Mouse (Mus musculus) MEL (cell line): ENCODE results near the gene Rnf114. TPM values are rescaled to one million over a fixed set of nuclear protein-coding genes. Genes with fewer than 3 reads are reported as not detected.

ENCODE experiments used
- DNase-seq: peaks from one replicate; pipeline ENCODE4 v3.0.0; 2011; ENCODE audit warnings: low read depth, low spot score
- H3K27ac ChIP-seq: 2 replicates; pipeline ENCODE4 v1.5.1; 2012; ENCODE audit warnings: low read depth, mild to moderate bottlenecking, control low read depth, low read length, moderate library complexity; ENCODE audit not compliant: control insufficient read depth
- H3K27me3 ChIP-seq, 2 experiments: fragments of 150-350 bp in 1 of 2; sonication (generic) in 1 of 2; 2 replicates each; pipeline ENCODE4 v1.6.1; 2012; ENCODE audit warnings: low read length in 2 of 2, mild to moderate bottlenecking in 2 of 2, improper control_type of control experiment in 1 of 2, moderate library complexity in 1 of 2; ENCODE audit not compliant: insufficient read depth in 2 of 2, control insufficient read depth in 1 of 2
- H3K36me3 ChIP-seq, 2 experiments: 2 replicates each; pipeline ENCODE4 v1.6.1; 2012 to 2014; ENCODE audit warnings: low read length in 2 of 2, improper control_type of control experiment in 1 of 2, inconsistent platforms in 1 of 2, mild to moderate bottlenecking in 1 of 2; ENCODE audit not compliant: insufficient read depth in 2 of 2, control insufficient read depth in 1 of 2
- H3K4me1 ChIP-seq, 2 experiments: fragments of 150-350 bp in 1 of 2; sonication (generic) in 1 of 2; 2 replicates each; pipeline ENCODE4 v1.6.1; 2012; ENCODE audit warnings: low read length in 2 of 2, improper control_type of control experiment in 1 of 2, mild to moderate bottlenecking in 1 of 2; ENCODE audit not compliant: insufficient read depth in 2 of 2, control insufficient read depth in 1 of 2
- H3K4me3 ChIP-seq, 2 experiments: fragments of 150-350 bp in 1 of 2; sonication (generic) in 1 of 2; 2 replicates each; pipeline ENCODE4 v1.5.1; 2012; ENCODE audit warnings: low read depth in 2 of 2, low read length in 2 of 2, mild to moderate bottlenecking in 2 of 2, moderate library complexity in 2 of 2, control low read depth in 1 of 2, improper control_type of control experiment in 1 of 2; ENCODE audit not compliant: control insufficient read depth in 1 of 2, insufficient read depth in 1 of 2
- H3K79me2 ChIP-seq: 2 replicates; pipeline ENCODE4 v1.6.1; 2012; ENCODE audit warnings: mild to moderate bottlenecking, low read length, moderate library complexity; ENCODE audit not compliant: control insufficient read depth, poor library complexity, insufficient read depth
- H3K9ac ChIP-seq: 2 replicates; pipeline ENCODE4 v1.6.1; 2012; ENCODE audit warnings: low read depth, mild to moderate bottlenecking, control low read depth, low read length, moderate library complexity; ENCODE audit not compliant: control insufficient read depth, poor library complexity, severe bottlenecking
- H3K9me3 ChIP-seq: fragments of 150-350 bp; sonication (generic); replicated peaks from 2 replicates; pipeline ENCODE4 v1.6.1; 2012; ENCODE audit warnings: mild to moderate bottlenecking, low read length, improper control_type of control experiment, moderate library complexity; ENCODE audit not compliant: insufficient read depth
- CHD1 ChIP-seq: IDR thresholded peaks from 2 replicates; pipeline ENCODE4 v1.6.1; 2012; ENCODE audit warnings: low read depth, mild to moderate bottlenecking, inconsistent platforms, low read length, improper control_type of control experiment
- CTCF ChIP-seq, 3 experiments: IDR thresholded peaks in 2 of 3; conservative IDR thresholded peaks in 1 of 3; 2 replicates each; pipeline ENCODE4 v1.5.1; 2011 to 2012; ENCODE audit warnings: low read length in 3 of 3, low read depth in 2 of 3, mild to moderate bottlenecking in 2 of 3, improper control_type of control experiment in 1 of 3, inconsistent platforms in 1 of 3, mixed read lengths in 1 of 3, moderate library complexity in 1 of 3; ENCODE audit not compliant: control insufficient read depth in 1 of 3, insufficient read depth in 1 of 3, poor library complexity in 1 of 3, severe bottlenecking in 1 of 3
- E2F4 ChIP-seq: IDR thresholded peaks from 2 replicates; pipeline ENCODE4 v1.6.1; 2011; ENCODE audit warnings: low read depth, low read length, improper control_type of control experiment, borderline replicate concordance
- ELF1 ChIP-seq: IDR thresholded peaks from 2 replicates; pipeline ENCODE4 v1.6.1; 2014; ENCODE audit warnings: low read depth, mild to moderate bottlenecking, inconsistent platforms, low read length, improper control_type of control experiment, moderate library complexity
- ETS1 ChIP-seq: IDR thresholded peaks from 2 replicates; pipeline ENCODE4 v1.6.1; 2012; ENCODE audit warnings: low read depth, mild to moderate bottlenecking, inconsistent platforms, low read length, improper control_type of control experiment, moderate library complexity
- GABPA ChIP-seq: IDR thresholded peaks from 2 replicates; pipeline ENCODE4 v1.6.1; 2012; ENCODE audit warnings: low read depth, mild to moderate bottlenecking, inconsistent platforms, low read length, improper control_type of control experiment, moderate library complexity
- GATA1 ChIP-seq: IDR thresholded peaks from 2 replicates; pipeline ENCODE4 v1.6.1; 2011; ENCODE audit warnings: low read depth, low read length, improper control_type of control experiment
- JUND ChIP-seq: IDR thresholded peaks from 2 replicates; pipeline ENCODE4 v1.6.1; 2011; ENCODE audit warnings: low read depth, mild to moderate bottlenecking, improper control_type of control experiment, low read length
- KAT2A ChIP-seq: conservative IDR thresholded peaks from 2 replicates; pipeline ENCODE4 v1.6.1; 2012; ENCODE audit warnings: low read depth, low read length, improper control_type of control experiment, inconsistent platforms
- MAFK ChIP-seq: IDR thresholded peaks from 2 replicates; pipeline ENCODE4 v1.6.1; 2011; ENCODE audit warnings: low read depth, mild to moderate bottlenecking, low read length, improper control_type of control experiment, borderline replicate concordance
- MAZ ChIP-seq: IDR thresholded peaks from 2 replicates; pipeline ENCODE4 v1.6.1; 2012; ENCODE audit warnings: low read depth, mild to moderate bottlenecking, inconsistent platforms, low read length, improper control_type of control experiment
- MEF2A ChIP-seq: IDR thresholded peaks from 2 replicates; pipeline ENCODE4 v1.6.1; 2014; ENCODE audit warnings: low read depth, mild to moderate bottlenecking, inconsistent platforms, low read length, improper control_type of control experiment; ENCODE audit not compliant: poor library complexity, insufficient replicate concordance, severe bottlenecking; ENCODE audit errors: extremely low read depth
- MXI1 ChIP-seq: IDR thresholded peaks from 2 replicates; pipeline ENCODE4 v1.6.1; 2011; ENCODE audit warnings: mild to moderate bottlenecking, low read depth, low read length, improper control_type of control experiment
- MYC ChIP-seq: IDR thresholded peaks from 2 replicates; pipeline ENCODE4 v1.6.1; 2011; ENCODE audit warnings: low read depth, mild to moderate bottlenecking, low read length, improper control_type of control experiment, moderate library complexity
- RCOR1 ChIP-seq: IDR thresholded peaks from 2 replicates; pipeline ENCODE4 v1.6.1; 2012; ENCODE audit warnings: low read depth, mild to moderate bottlenecking, inconsistent platforms, low read length, improper control_type of control experiment
- TAL1 ChIP-seq: IDR thresholded peaks from 2 replicates; pipeline ENCODE4 v1.6.1; 2012; ENCODE audit warnings: mild to moderate bottlenecking, inconsistent platforms, low read length, moderate library complexity, mixed read lengths
- TBP ChIP-seq: IDR thresholded peaks from 2 replicates; pipeline ENCODE4 v1.8.0; 2011; ENCODE audit warnings: low read depth, low read length, improper control_type of control experiment
- TCF12 ChIP-seq: IDR thresholded peaks from 2 replicates; pipeline ENCODE4 v1.6.1; 2014; ENCODE audit warnings: low read depth, mild to moderate bottlenecking, inconsistent platforms, low read length, improper control_type of control experiment, moderate library complexity
- ZC3H11A ChIP-seq: IDR thresholded peaks from 2 replicates; pipeline ENCODE4 v1.6.1; 2012; ENCODE audit warnings: low read depth, mild to moderate bottlenecking, inconsistent platforms, low read length, improper control_type of control experiment
- ZMIZ1 ChIP-seq: IDR thresholded peaks from 2 replicates; pipeline ENCODE4 v1.6.1; 2012; ENCODE audit warnings: low read depth, mild to moderate bottlenecking, inconsistent platforms, low read length, improper control_type of control experiment, moderate library complexity
- polyA plus RNA-seq, 2 experiments: library from polyadenylated mRNA; stranded (reverse) in 1 of 2; unstranded in 1 of 2; fragments of >175 nt in 1 of 2; fragments of >200 nt in 1 of 2; gene quantifications; 2 replicates each; pipeline versions ENCODE4 v1.2.1 to v1.2.4; 2012; ENCODE audit warnings: low replicate concordance in 2 of 2, low read depth in 1 of 2; ENCODE audit not compliant: insufficient read length in 2 of 2, insufficient read depth in 1 of 2, missing spikeins in 1 of 2
- total RNA-seq: library from RNA; depleted of rRNA; stranded (reverse); fragments of 300-350 nt; gene quantifications from 2 replicates; pipeline ENCODE4 v1.2.3, GENCODE M21; 2012

The Rnf114 gene
- total and polyA plus RNA-seq, 3 experiments = 44.0 to 49.2 TPM; not detected in 1

DNA sequence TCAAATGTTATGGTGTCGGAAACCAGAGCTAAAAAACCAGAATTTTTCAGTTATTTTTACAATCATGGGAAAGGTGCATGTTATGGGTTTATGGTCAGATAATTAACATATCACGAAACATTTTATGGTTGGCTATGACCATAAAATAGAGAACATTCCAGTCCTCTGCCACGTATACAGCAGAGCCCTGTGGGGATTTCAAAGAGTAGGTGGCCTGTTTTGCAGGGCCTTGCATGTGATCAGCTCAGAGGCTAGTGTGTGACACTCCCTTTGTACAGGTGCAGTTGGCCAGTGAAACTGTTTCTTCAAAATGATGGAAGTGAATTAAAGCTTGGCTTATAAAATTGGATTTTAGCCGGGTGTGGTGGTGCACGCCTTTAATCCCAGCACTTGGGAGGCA is 28.6 kb upstream of the Rnf114 start:
- peaks cover 0 to 4% of the 10 kb centered on the region in 2 experiments; a peak in 2 of 4 replicates for H3K36me3 ChIP-seq
- H3K79me2 ChIP-seq = no peaks in the 10 kb centered on the region

DNA sequence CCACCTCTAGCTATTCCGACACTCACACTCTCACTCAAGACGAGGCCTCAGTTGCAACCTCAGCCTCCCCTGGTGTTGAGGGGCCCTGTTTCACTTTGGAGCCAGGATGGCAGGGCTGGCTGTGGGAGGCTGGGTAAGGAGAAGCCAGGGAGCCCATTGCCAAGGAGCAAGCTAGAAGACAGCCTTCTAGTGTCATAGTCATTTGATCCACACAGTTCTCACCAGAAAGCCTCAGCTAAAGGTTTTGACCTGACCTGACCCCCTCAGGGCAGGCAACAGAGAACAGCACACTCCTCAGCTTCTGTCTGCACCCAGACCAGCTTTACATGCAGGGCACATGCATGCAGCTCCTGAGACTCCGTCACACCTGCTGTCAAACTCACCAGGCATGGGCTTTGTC is 26.5 kb upstream of the Rnf114 start:
- TF ChIP-seq CHD1 (no peak), MAFK (no peak), TBP (no peak), MYC (no peak), ELF1 (no peak), JUND (no peak), ZMIZ1 (no peak), E2F4 (no peak), ETS1 (no peak), GABPA (no peak), CTCF (IDR thresholded peaks at IDR 0.05 in 2 of 3, conservative IDR thresholded peaks at IDR 0.05 in 1 of 3; ENCODE audit: control insufficient read depth in 1 of 3, insufficient read depth in 1 of 3, low read depth in 2 of 3, low read length in 3 of 3, poor library complexity in 1 of 3, severe bottlenecking in 1 of 3) (no peak), MAZ (no peak)
- H3K4me1 ChIP-seq = no peaks in the 10 kb centered on the region
- no peaks in the 10 kb centered on the region for H3K9me3 ChIP-seq
- H3K4me3 ChIP-seq = no peak overlapping the region
- no peaks in the 10 kb centered on the region for H3K27me3 ChIP-seq
- H3K27ac ChIP-seq = no peak overlapping the region
- DNase-seq = no peak
- H3K79me2 ChIP-seq = no peaks in the 10 kb centered on the region
- no peak overlapping the region for H3K9ac ChIP-seq
- peaks cover 0 to 6% of the 10 kb centered on the region in 2 experiments; a peak in 2 of 4 replicates for H3K36me3 ChIP-seq

More for the DNA sequence above, 28.6 kb upstream of the Rnf114 start:
- no peak overlapping the region for H3K4me3 ChIP-seq
- no peak overlapping the region for H3K27ac ChIP-seq
- H3K4me1 ChIP-seq = no peaks in the 10 kb centered on the region
- TF ChIP-seq CTCF (IDR thresholded peaks at IDR 0.05 in 2 of 3, conservative IDR thresholded peaks at IDR 0.05 in 1 of 3; ENCODE audit: control insufficient read depth in 1 of 3, insufficient read depth in 1 of 3, low read depth in 2 of 3, low read length in 3 of 3, poor library complexity in 1 of 3, severe bottlenecking in 1 of 3) (no peak), GATA1 (no peak), MYC (no peak), ETS1 (no peak), KAT2A (no peak), RCOR1 (no peak), ELF1 (no peak), GABPA (no peak), ZC3H11A (no peak), MAZ (no peak), MXI1 (no peak), TAL1 (no peak), TCF12 (no peak), MEF2A (no peak)
- H3K27me3 ChIP-seq = no peaks in the 10 kb centered on the region
- no peak overlapping the region for H3K9ac ChIP-seq
- no peak for DNase-seq
- no peaks in the 10 kb centered on the region for H3K9me3 ChIP-seq
